25 mouse cellular contexts compared by ENCODE assay signal in the genomic region with DNA sequence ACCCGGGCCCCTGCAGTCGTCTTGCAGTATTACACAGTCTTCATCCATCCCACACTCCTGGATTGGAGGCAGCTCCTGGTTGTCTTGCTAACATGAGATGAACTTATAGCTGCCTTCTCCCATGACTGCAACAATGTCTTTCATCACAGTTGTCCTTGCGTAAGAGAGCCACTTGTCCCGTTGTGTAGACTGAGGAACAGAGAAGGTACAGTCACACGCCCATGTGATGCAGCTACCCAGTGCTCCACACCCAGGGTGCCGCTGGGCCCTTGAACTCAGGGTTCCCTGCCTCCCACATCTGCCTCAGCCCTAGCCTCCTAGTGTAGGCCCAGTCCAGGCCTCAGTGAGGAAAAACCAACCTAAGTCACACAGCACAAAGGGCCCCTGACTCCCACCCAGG. TPM values are rescaled to one million over a fixed set of nuclear protein-coding genes. Genes with fewer than 3 reads are reported as not detected.
DNase-seq lines count a peak whose midpoint lies in the region.
"Had no signal": no experiment of that assay in that cellular context is flagged by ENCODE, and none has a peak within 500 bp of the region (broad histone marks: within the 10 kb centered on the region; RNA-seq: fewer than 3 reads in every experiment).

No protein-coding gene starts in this region.

- peaks cover 58% of the 10 kb centered on the region for H3K4me1 ChIP-seq in limb, embryonic 10.5 days
- H3K4me1 ChIP-seq: liver, embryonic 13.5 days had no signal

- H3K36me3 ChIP-seq in limb, embryonic 10.5 days, result no peaks in the 10 kb centered on the region
- H3K36me3 ChIP-seq: forebrain, embryonic 12.5 days; hindbrain, embryonic 15.5 days; liver, embryonic 13.5 days; neural tube, embryonic 12.5 days had no signal

- peak; percentile 18 for DNase-seq in lung, postnatal 36 days
- no peak for DNase-seq in lung, postnatal 4 days
- peak; percentile 14 for DNase-seq in ZHBTc4 (ENCODE audit: low read depth, low spot score)
- no peak for DNase-seq in limb, embryonic 10.5 days (ENCODE audit: low spot score)
- no peak for DNase-seq in urinary bladder, postnatal 4 days (ENCODE audit: low spot score in 2 of 2)
- no peak for DNase-seq in thymus, postnatal 36 days
- no peak for DNase-seq in retina, embryonic 14.5 days (ENCODE audit: low spot score)
- DNase-seq: adrenal gland, postnatal 36 days; cerebellum, adult 9-10 months; heart, adult 11 months; kidney, adult 9 months; kidney, postnatal 25 days; liver, embryonic 13.5 days; lung, adult 2 months; lung, postnatal 14 days; right cerebral cortex, adult 18-20 months; right cerebral cortex, postnatal 4 days; thymus, adult 18-20 months had no signal

- no peaks in the 10 kb centered on the region for H3K9me3 ChIP-seq in limb, embryonic 10.5 days (replicated peaks)
- H3K9me3 ChIP-seq: forebrain, embryonic 12.5 days; hindbrain, embryonic 15.5 days; liver, embryonic 13.5 days; neural tube, embryonic 12.5 days had no signal

- H3K4me3 ChIP-seq in limb, embryonic 10.5 days, result no peak overlapping the region
- H3K4me3 ChIP-seq: forebrain, embryonic 12.5 days; hindbrain, embryonic 15.5 days; liver, embryonic 13.5 days; neural tube, embryonic 12.5 days had no signal

- peaks cover 50% of the 10 kb centered on the region for H3K27me3 ChIP-seq in limb, embryonic 10.5 days (ENCODE audit: low read depth, poor library complexity, severe bottlenecking)
- H3K27me3 ChIP-seq: hindbrain, embryonic 15.5 days; neural tube, embryonic 12.5 days had no signal

- WGBS in limb, embryonic 10.5 days, result 76% methylated on average over 6 of the region's 6 CpGs

- 0 out of 2 replicates have a peak overlapping the region, but pooled peaks have one; percentile 22 for H3K27ac ChIP-seq in limb, embryonic 10.5 days
- H3K27ac ChIP-seq: forebrain, embryonic 12.5 days; hindbrain, embryonic 15.5 days; liver, embryonic 13.5 days; neural tube, embryonic 12.5 days had no signal

RNA-seq across cellular contexts. Expression of a gene that starts 47.9 kb away (rescaled TPM):
- 0.21 and 0.36 TPM in 2 replicates for polyA plus RNA-seq in limb, embryonic 10.5 days (2016; fragmentation: Nextera tagmentation; extraction: Ambion mirVana)
- polyA plus RNA-seq: heart, embryonic 11.5 days; heart, postnatal 0 days; intestine, embryonic 14.5 days; liver, embryonic 13.5 days; lung, adult 2 months; stomach, embryonic 14.5 days had no signal

Comparison
In these comparisons a context has a peak if more than half of its experiments do, and no peak if none do; other contexts are left out.
1. DNase-seq: peak in lung, postnatal 36 days (single experiment) and ZHBTc4 (single experiment); none in lung, postnatal 4 days (0 of 2), limb, embryonic 10.5 days (single experiment), urinary bladder, postnatal 4 days (0 of 2), thymus, postnatal 36 days (0 of 2) and retina, embryonic 14.5 days (single experiment).